Mouse (Mus musculus): ENCODE measurements around the gene Rpe. TPM values are rescaled to one million over a fixed set of nuclear protein-coding genes. Genes with fewer than 3 reads are reported as not detected.

Gene Rpe
- total and polyA plus RNA-seq, 3 experiments = 31.8 to 32.2 TPM; not detected in 1

DNA sequence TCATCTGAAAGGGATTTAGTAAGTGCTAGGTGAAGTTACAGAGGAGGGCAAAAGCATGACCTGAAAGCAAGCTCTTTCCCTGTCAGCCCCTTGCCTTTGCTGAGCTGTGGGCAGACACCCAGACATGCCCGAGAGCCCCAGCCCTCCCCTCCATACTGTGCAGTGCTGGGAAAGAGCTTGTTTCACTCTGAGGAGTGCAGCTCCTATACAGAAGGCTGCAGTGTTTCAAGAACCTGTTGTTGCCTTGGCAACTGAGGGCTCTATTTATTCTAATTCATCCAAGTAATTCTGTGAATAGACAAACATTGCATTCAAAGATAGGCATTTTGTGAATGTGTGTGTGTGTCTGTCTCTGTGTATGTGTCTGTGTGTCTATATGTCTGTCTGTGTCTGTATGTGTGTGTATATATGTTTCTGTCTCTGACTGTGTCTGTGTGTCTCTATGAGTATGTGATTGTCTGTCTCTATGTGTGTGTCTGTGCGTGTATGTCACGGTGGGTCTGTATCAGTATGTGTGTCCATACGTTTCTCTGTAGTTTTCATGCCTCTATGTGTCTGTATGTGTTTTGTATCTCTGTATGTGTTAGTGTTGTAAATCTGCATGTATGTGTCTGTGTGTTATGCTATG is 45.4 kb upstream of the Rpe start:
- H3K27me3 ChIP-seq (ENCODE audit: control insufficient read depth in 1 of 2, insufficient read depth in 2 of 2, low read length in 2 of 2) = no peaks in the 10 kb centered on the region
- no peak overlapping the region for H3K27ac ChIP-seq (ENCODE audit: control insufficient read depth, low read depth, low read length)
- H3K36me3 ChIP-seq (ENCODE audit: control insufficient read depth in 1 of 2, insufficient read depth in 2 of 2, low read length in 2 of 2) = no peaks in the 10 kb centered on the region
- H3K9me3 ChIP-seq (replicated peaks; ENCODE audit: insufficient read depth, low read length) = no peaks in the 10 kb centered on the region
- H3K4me3 ChIP-seq (ENCODE audit: control insufficient read depth in 1 of 2, insufficient read depth in 1 of 2, low read depth in 2 of 2, low read length in 2 of 2) = no peak overlapping the region
- no peak for DNase-seq (ENCODE audit: low read depth, low spot score)
- TF ChIP-seq JUND (IDR thresholded peaks at IDR 0.05; ENCODE audit: low read depth, low read length) = no peak
- TF ChIP-seq E2F4 (IDR thresholded peaks at IDR 0.05; ENCODE audit: borderline replicate concordance, low read depth, low read length) = no peak
- no peaks in the 10 kb centered on the region for H3K79me2 ChIP-seq (ENCODE audit: control insufficient read depth, insufficient read depth, low read length, poor library complexity)
- no peaks in the 10 kb centered on the region for H3K4me1 ChIP-seq (ENCODE audit: control insufficient read depth in 1 of 2, insufficient read depth in 2 of 2, low read length in 2 of 2)
- no peak overlapping the region for H3K9ac ChIP-seq (ENCODE audit: control insufficient read depth, low read depth, low read length, poor library complexity, severe bottlenecking)

DNA sequence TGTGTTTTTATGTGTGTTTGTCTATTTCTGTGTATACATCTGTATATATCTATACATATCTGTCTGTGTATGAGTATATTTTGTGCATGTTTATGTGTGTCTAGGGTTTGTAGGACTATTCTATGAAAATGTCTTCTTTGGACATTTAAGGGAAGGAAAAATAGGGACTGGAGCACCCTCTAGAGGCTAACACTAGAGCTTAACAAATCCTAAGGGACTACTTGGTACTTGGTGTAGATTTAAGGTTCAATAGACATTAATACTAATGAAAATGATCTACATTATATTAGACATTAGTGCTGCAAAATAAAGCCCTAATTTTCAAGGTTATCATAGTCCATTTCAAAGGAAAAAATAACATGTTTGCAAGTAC is 44.9 kb upstream of the Rpe start:
- peak; percentile 53 for DNase-seq (ENCODE audit: low read depth, low spot score)
- TF ChIP-seq SMC3 (IDR thresholded peaks at IDR 0.05; ENCODE audit: low read depth, low read length) (peak; percentile 51), MYC (IDR thresholded peaks at IDR 0.05; ENCODE audit: low read depth, low read length) (no peak), CTCF (IDR thresholded peaks at IDR 0.05 in 2 of 3, conservative IDR thresholded peaks at IDR 0.05 in 1 of 3; ENCODE audit: control insufficient read depth in 1 of 3, insufficient read depth in 1 of 3, low read depth in 2 of 3, low read length in 3 of 3, poor library complexity in 1 of 3, severe bottlenecking in 1 of 3) (peak in 1 of 3 experiments; percentile 56; a peak in 3 of 6 replicates), ZC3H11A (IDR thresholded peaks at IDR 0.05; ENCODE audit: low read depth, low read length) (0 out of 2 replicates have a peak, but pooled peaks have one; percentile 4), RAD21 (IDR thresholded peaks at IDR 0.05; ENCODE audit: low read depth, low read length) (peak; percentile 64)
- H3K9ac ChIP-seq (ENCODE audit: control insufficient read depth, low read depth, low read length, poor library complexity, severe bottlenecking) = no peak overlapping the region
- no peaks in the 10 kb centered on the region for H3K36me3 ChIP-seq (ENCODE audit: control insufficient read depth in 1 of 2, insufficient read depth in 2 of 2, low read length in 2 of 2)
- no peaks in the 10 kb centered on the region for H3K27me3 ChIP-seq (ENCODE audit: control insufficient read depth in 1 of 2, insufficient read depth in 2 of 2, low read length in 2 of 2)
- no peak overlapping the region for H3K27ac ChIP-seq (ENCODE audit: control insufficient read depth, low read depth, low read length)
- H3K4me1 ChIP-seq (ENCODE audit: control insufficient read depth in 1 of 2, insufficient read depth in 2 of 2, low read length in 2 of 2) = no peaks in the 10 kb centered on the region
- no peaks in the 10 kb centered on the region for H3K79me2 ChIP-seq (ENCODE audit: control insufficient read depth, insufficient read depth, low read length, poor library complexity)
- H3K9me3 ChIP-seq (replicated peaks; ENCODE audit: insufficient read depth, low read length) = no peaks in the 10 kb centered on the region
- no peak overlapping the region for H3K4me3 ChIP-seq (ENCODE audit: control insufficient read depth in 1 of 2, insufficient read depth in 1 of 2, low read depth in 2 of 2, low read length in 2 of 2)

DNA sequence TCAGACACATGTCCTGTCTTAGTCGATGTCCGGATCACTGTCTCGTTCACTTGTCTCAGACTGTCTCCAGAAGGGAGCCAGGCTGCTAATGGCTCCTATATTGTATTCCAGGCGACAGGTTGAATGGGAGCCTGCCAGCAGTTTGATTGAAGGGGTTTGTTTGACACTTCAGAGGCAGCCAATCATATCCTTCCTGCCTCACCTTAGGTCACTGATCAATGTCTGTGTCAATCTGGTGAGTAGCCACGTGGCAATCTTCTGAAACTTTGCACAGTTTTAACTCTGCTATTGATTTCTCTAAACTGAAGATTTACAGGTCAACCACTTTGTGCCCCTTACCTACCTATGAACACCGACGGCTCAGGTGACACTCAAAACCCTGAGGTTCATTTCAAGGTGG is 29.2 kb upstream of the Rpe start:
- H3K27ac ChIP-seq (ENCODE audit: control insufficient read depth, low read depth, low read length) = no peak overlapping the region
- TF ChIP-seq EP300 (IDR thresholded peaks at IDR 0.05; ENCODE audit: low read depth in 1 of 2, low read length in 2 of 2) = no peak
- TF ChIP-seq CHD1 (IDR thresholded peaks at IDR 0.05; ENCODE audit: low read depth, low read length) = no peak
- TF ChIP-seq MYC (IDR thresholded peaks at IDR 0.05; ENCODE audit: low read depth, low read length) = no peak
- no peak for TF ChIP-seq GATA1 (IDR thresholded peaks at IDR 0.05; ENCODE audit: low read depth, low read length)
- no peak for TF ChIP-seq SIN3A (IDR thresholded peaks at IDR 0.05; ENCODE audit: low read length)
- no peaks in the 10 kb centered on the region for H3K36me3 ChIP-seq (ENCODE audit: control insufficient read depth in 1 of 2, insufficient read depth in 2 of 2, low read length in 2 of 2)
- H3K9ac ChIP-seq (ENCODE audit: control insufficient read depth, low read depth, low read length, poor library complexity, severe bottlenecking) = no peak overlapping the region
- H3K9me3 ChIP-seq (replicated peaks; ENCODE audit: insufficient read depth, low read length) = no peaks in the 10 kb centered on the region
- H3K79me2 ChIP-seq (ENCODE audit: control insufficient read depth, insufficient read depth, low read length, poor library complexity) = no peaks in the 10 kb centered on the region
- H3K4me3 ChIP-seq (ENCODE audit: control insufficient read depth in 1 of 2, insufficient read depth in 1 of 2, low read depth in 2 of 2, low read length in 2 of 2) = no peak overlapping the region
- DNase-seq (ENCODE audit: low read depth, low spot score) = no peak
- no peaks in the 10 kb centered on the region for H3K4me1 ChIP-seq (ENCODE audit: control insufficient read depth in 1 of 2, insufficient read depth in 2 of 2, low read length in 2 of 2)
- no peaks in the 10 kb centered on the region; a peak in 2 of 4 replicates for H3K27me3 ChIP-seq (ENCODE audit: control insufficient read depth in 1 of 2, insufficient read depth in 2 of 2, low read length in 2 of 2)
